In genomic region chr1:118321661-118322201, GRCm38 (mm10) we compare ENCODE assay signal across 7 mouse cellular contexts. TPM values are rescaled to one million over a fixed set of nuclear protein-coding genes. Genes with fewer than 3 reads are reported as not detected.
DNase-seq lines count a peak whose midpoint lies in the region; ATAC-seq lines count a peak whose summit lies in the region.

Nifk (plus strand) TSS chr1:118321839.

- peaks cover 11% of the 10 kb centered on the region for H3K4me1 ChIP-seq in embryonic facial prominence, embryonic 10.5 days
- H3K4me1 ChIP-seq in limb, embryonic 10.5 days = peaks cover 9% of the 10 kb centered on the region
- H3K4me1 ChIP-seq in midbrain, embryonic 13.5 days (replicated peaks) = peaks cover 14% of the 10 kb centered on the region

- H3K9ac ChIP-seq in midbrain, embryonic 13.5 days (replicated peaks) = peak within 1 kb of the TSS; percentile 85

- no peaks in the 10 kb centered on the region for H3K27me3 ChIP-seq in embryonic facial prominence, embryonic 10.5 days (replicated peaks; ENCODE audit: low read depth, poor library complexity, severe bottlenecking)
- H3K27me3 ChIP-seq in limb, embryonic 10.5 days (ENCODE audit: low read depth, poor library complexity, severe bottlenecking) = no peaks in the 10 kb centered on the region
- H3K27me3 ChIP-seq in midbrain, embryonic 13.5 days = no peaks in the 10 kb centered on the region

- peak within 1 kb of the TSS; percentile 88 for H3K27ac ChIP-seq in embryonic facial prominence, embryonic 10.5 days (replicated peaks)
- H3K27ac ChIP-seq in limb, embryonic 10.5 days = peak within 1 kb of the TSS; percentile 87
- H3K27ac ChIP-seq in midbrain, embryonic 13.5 days = no peak within 1 kb of the TSS

- H3K4me2 ChIP-seq in midbrain, embryonic 13.5 days (replicated peaks) = peak within 1 kb of the TSS; percentile 94

- H3K4me3 ChIP-seq in embryonic facial prominence, embryonic 10.5 days = peak within 1 kb of the TSS; percentile 91
- peak within 1 kb of the TSS; percentile 87 for H3K4me3 ChIP-seq in limb, embryonic 10.5 days
- peak within 1 kb of the TSS; percentile 96 for H3K4me3 ChIP-seq in midbrain, embryonic 13.5 days (replicated peaks)

- peak; percentile 88 for ATAC-seq in granulocyte monocyte progenitor cell, adult 5-6 weeks (replicated peaks; ENCODE audit: poor library complexity, severe bottlenecking)
- peak; percentile 96 for ATAC-seq in midbrain, embryonic 13.5 days

- peaks cover 31% of the 10 kb centered on the region for H3K36me3 ChIP-seq in embryonic facial prominence, embryonic 10.5 days (replicated peaks)
- peaks cover 30% of the 10 kb centered on the region for H3K36me3 ChIP-seq in limb, embryonic 10.5 days
- peaks cover 27% of the 10 kb centered on the region for H3K36me3 ChIP-seq in midbrain, embryonic 13.5 days

- DNase-seq in adrenal gland, postnatal 10 days = peak; percentile 93
- DNase-seq in embryonic facial prominence, embryonic 10.5 days (ENCODE audit: low spot score) = peak; percentile 93
- peak; percentile 92 for DNase-seq in kidney, adult 11 months
- DNase-seq in limb, embryonic 10.5 days (ENCODE audit: low spot score) = peak; percentile 95
- peak; percentile 80 for DNase-seq in spleen, adult 12 weeks (ENCODE audit: low spot score)

- under 1% methylated on average over 37 of the region's 37 CpGs for WGBS in embryonic facial prominence, embryonic 10.5 days
- under 1% methylated on average over 37 of the region's 37 CpGs for WGBS in limb, embryonic 10.5 days
- under 1% methylated on average over 37 of the region's 37 CpGs for WGBS in midbrain, embryonic 13.5 days

- H3K9me3 ChIP-seq in embryonic facial prominence, embryonic 10.5 days = no peaks in the 10 kb centered on the region
- no peaks in the 10 kb centered on the region for H3K9me3 ChIP-seq in limb, embryonic 10.5 days (replicated peaks)
- H3K9me3 ChIP-seq in midbrain, embryonic 13.5 days = no peaks in the 10 kb centered on the region

RNA-seq across cellular contexts. Expression of gene Nifk, which starts in this region (rescaled TPM):
- 10 to 100 TPM; 37.7 to 44.7 TPM for total RNA-seq in adrenal gland, postnatal 10 days (2021)
- polyA plus RNA-seq in embryonic facial prominence, embryonic 10.5 days (2016; fragmentation: Nextera tagmentation; extraction: Ambion mirVana) = 106 and 109 TPM in 2 replicates
- 109 and 114 TPM in 2 replicates for total RNA-seq in granulocyte monocyte progenitor cell, adult 5-6 weeks (2014; fragmentation: Nextera tagmentation)
- 154 and 167 TPM in 2 replicates for total RNA-seq in granulocyte monocyte progenitor cell, adult 5-6 weeks (2017)
- polyA plus RNA-seq in limb, embryonic 10.5 days (2016; fragmentation: Nextera tagmentation; extraction: Ambion mirVana) = 99.5 and 114 TPM in 2 replicates
- 70.4 and 75.6 TPM in 2 replicates for polyA plus RNA-seq in midbrain, embryonic 13.5 days (2015; fragmentation: Nextera tagmentation; extraction: Ambion mirVana)
